Mouse (Mus musculus) kidney, embryonic 16.5 days (tissue): ENCODE measurements around the gene Dennd1b. TPM values are rescaled to one million over a fixed set of nuclear protein-coding genes. Genes with fewer than 3 reads are reported as not detected.

Experiments used
- polyA plus RNA-seq: library from polyadenylated mRNA; unstranded; fragments of >200 nt; fragmentation: Nextera tagmentation; extraction: Ambion mirVana; gene quantifications from 2 replicates; pipeline ENCODE4 v1.2.1, GENCODE M21; 2015

The Dennd1b gene
- polyA plus RNA-seq, 1 experiment from 2014 or later, result 8.6 TPM

Other genes with a start within 250 kb of the Dennd1b start
- 0.18 and 0.32 TPM in 2 replicates for gene Lhx9, start 114.9 kb upstream of the Dennd1b start, polyA plus RNA-seq
- 38.7 and 39.0 TPM in 2 replicates for gene 2310009B15Rik, start 106.6 kb upstream of the Dennd1b start, polyA plus RNA-seq